Mouse (Mus musculus) heart, adult 8-10 months (tissue): ENCODE results near the gene Hoxd8. TPM values are rescaled to one million over a fixed set of nuclear protein-coding genes. Genes with fewer than 3 reads are reported as not detected.

ENCODE experiments used
- DNase-seq: peaks from one replicate; pipeline ENCODE4 v3.0.0; 2022; ENCODE audit warnings: low spot score
- total RNA-seq, 4 experiments: library from RNA; stranded (reverse); gene quantifications; 2 replicates each; pipeline ENCODE4 v1.2.4; 2022

Gene Hoxd8
- total RNA-seq, 4 experiments from 2014 or later, result 0.53 to 1.5 (median 0.76) TPM

GRCm38 (mm10) chr2:74669650-74670235 is 34.7 kb upstream of the Hoxd8 start:
- no peak for DNase-seq

GRCm38 (mm10) chr2:74670632-74671188 is 33.7 kb upstream of the Hoxd8 start:
- DNase-seq, result no peak

GRCm38 (mm10) chr2:74671847-74672246 is 32.6 kb upstream of the Hoxd8 start:
- DNase-seq, result no peak

GRCm38 (mm10) chr2:74672481-74673362 is 31.7 kb upstream of the Hoxd8 start:
- DNase-seq, result no peak

GRCm38 (mm10) chr2:74673835-74674425 is 30.5 kb upstream of the Hoxd8 start:
- DNase-seq, result no peak

- DNase-seq, result no peak
These were observed 29.3 kb upstream of the Hoxd8 start, which contains the start of gene Hoxd12 for GRCm38 (mm10) chr2:74674881-74675665. Gene Hoxd12, plus strand, starts transcription at chr2:74675013.

- DNase-seq, result no peak
These were observed 28.6 kb upstream of the Hoxd8 start for GRCm38 (mm10) chr2:74675666-74676282.

- DNase-seq, result no peak
These were observed 27.9 kb upstream of the Hoxd8 start for GRCm38 (mm10) chr2:74676376-74677052.

GRCm38 (mm10) chr2:74677106-74677505 is 27.3 kb upstream of the Hoxd8 start:
- DNase-seq, result no peak

- DNase-seq, result no peak
These were observed 25.4 kb upstream of the Hoxd8 start, which contains the start of gene Hoxd11 for GRCm38 (mm10) chr2:74678891-74679595. Gene Hoxd11, plus strand, starts transcription at chr2:74679557.

- no peak for DNase-seq
These were observed 24.8 kb upstream of the Hoxd8 start for GRCm38 (mm10) chr2:74679596-74679971.

GRCm38 (mm10) chr2:74679980-74680379 is 24.4 kb upstream of the Hoxd8 start:
- no peak for DNase-seq

GRCm38 (mm10) chr2:74680561-74681398 is 23.6 kb upstream of the Hoxd8 start:
- DNase-seq, result no peak

- DNase-seq, result no peak
These were observed 22.6 kb upstream of the Hoxd8 start for GRCm38 (mm10) chr2:74681594-74682531.

- DNase-seq, result no peak
These were observed 21.6 kb upstream of the Hoxd8 start for GRCm38 (mm10) chr2:74682796-74683195.

- no peak for DNase-seq
These were observed 20.9 kb upstream of the Hoxd8 start for GRCm38 (mm10) chr2:74683471-74683951.

GRCm38 (mm10) chr2:74684106-74684505 is 20.3 kb upstream of the Hoxd8 start:
- no peak for DNase-seq
